Mouse (Mus musculus) layer of hippocampus, adult 18-20 months (tissue): ENCODE measurements at regions not wholly inside any gene's neighbourhood (a gene's known extent, or its start where the extent isn't known, plus 50 kb on each side); places are given as distances from the start of the nearest gene placed in this dataset.

Source experiments
- DNase-seq, 2 experiments: peaks; one replicate each; pipeline ENCODE4 v3.0.0; 2022; ENCODE audit warnings: low spot score in 2 of 2

DNA sequence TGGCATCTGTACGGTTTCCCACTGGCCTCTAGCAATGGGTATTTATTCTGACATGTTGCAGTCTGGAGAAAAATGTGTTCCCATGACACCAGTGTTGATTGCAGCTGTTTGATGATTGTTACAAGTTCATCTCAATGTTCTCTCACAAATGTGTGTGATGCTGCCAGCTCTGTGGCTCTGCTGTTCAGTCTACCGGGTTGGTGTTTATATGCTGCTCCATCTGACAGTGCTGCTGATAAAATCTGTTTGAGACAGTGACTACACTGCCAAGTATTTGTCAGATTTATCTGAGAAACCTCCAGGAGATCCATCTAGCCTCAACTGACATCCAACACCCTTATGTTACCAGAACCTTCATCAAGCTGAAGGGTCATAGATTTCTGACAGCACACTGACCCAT lies 896.1 kb upstream of the Diaph2 start:
- peak in 1 of 2 experiments; percentile 57 for DNase-seq
